Mouse (Mus musculus) cortical plate, adult 2 months (tissue): ENCODE measurements around the gene Hexim1. TPM values are rescaled to one million over a fixed set of nuclear protein-coding genes. Genes with fewer than 3 reads are reported as not detected.
A peak's percentile ranks its signal among the peaks of the same experiment; 100 is the strongest.

ENCODE experiments used
- H3K27ac ChIP-seq: fragments of 200-500 bp; 2 replicates; pipeline ENCODE4 v1.5.1; 2012; ENCODE audit warnings: low read length, control low read depth, inconsistent platforms; ENCODE audit not compliant: insufficient read depth
- H3K4me1 ChIP-seq: fragments of 200-500 bp; 2 replicates; pipeline ENCODE4 v1.6.1; 2011; ENCODE audit warnings: low read length; ENCODE audit not compliant: control insufficient read depth, insufficient read depth
- H3K4me3 ChIP-seq: fragments of 200-500 bp; 2 replicates; pipeline ENCODE4 v1.5.1; 2011; ENCODE audit warnings: mild to moderate bottlenecking, low read length, control low read depth; ENCODE audit not compliant: insufficient read depth
- CTCF ChIP-seq: fragments of 200-500 bp; IDR thresholded peaks from 2 replicates; pipeline ENCODE4 v1.5.1; 2011; ENCODE audit warnings: mild to moderate bottlenecking, control low read depth, low read length; ENCODE audit not compliant: insufficient read depth; ENCODE audit errors: extremely low read depth
- POLR2A ChIP-seq: fragments of 200-500 bp; IDR thresholded peaks from 2 replicates; pipeline ENCODE4 v1.6.1; 2011; ENCODE audit warnings: mild to moderate bottlenecking, low read length, control low read depth; ENCODE audit not compliant: insufficient read depth; ENCODE audit errors: extremely low read depth
- polyA plus RNA-seq: library from polyadenylated mRNA; depleted of rRNA; stranded (reverse); fragments of >200 nt; gene quantifications from 2 replicates; pipeline ENCODE4 v1.2.3, GENCODE M21; 2012

The Hexim1 gene
- polyA plus RNA-seq, 1 experiment = 22.9 TPM

GRCm38 (mm10) chr11:103105180-103105725 lies 10.8 kb upstream of the Hexim1 start:
- TF ChIP-seq POLR2A (no peak), CTCF (no peak)
- no peak overlapping the region for H3K27ac ChIP-seq
- no peaks in the 10 kb centered on the region for H3K4me1 ChIP-seq
- no peak overlapping the region for H3K4me3 ChIP-seq

DNA sequence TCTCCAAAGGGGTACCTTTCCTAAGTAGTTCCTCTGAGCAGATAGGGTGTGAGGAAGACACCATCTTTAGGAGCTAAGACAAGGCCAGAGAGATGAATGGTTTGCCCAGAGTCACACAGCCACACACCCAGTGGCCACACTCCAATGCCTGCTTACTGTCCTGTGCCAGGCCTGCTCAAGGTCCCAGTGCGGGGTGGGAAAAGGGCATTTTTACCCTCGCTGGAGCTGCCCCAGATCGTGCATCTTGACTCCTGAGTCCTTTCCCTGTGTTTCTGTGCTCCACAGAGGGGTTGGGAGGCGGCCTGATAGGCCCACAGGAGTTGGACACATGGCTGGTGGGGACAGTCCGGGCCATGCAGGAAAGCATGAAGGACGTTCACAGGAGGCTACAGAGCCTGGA lies 10.2 kb upstream of the Hexim1 start:
- no peak overlapping the region for H3K4me3 ChIP-seq
- no peak for TF ChIP-seq CTCF
- TF ChIP-seq POLR2A = no peak
- no peak overlapping the region for H3K27ac ChIP-seq
- H3K4me1 ChIP-seq = no peaks in the 10 kb centered on the region

DNA sequence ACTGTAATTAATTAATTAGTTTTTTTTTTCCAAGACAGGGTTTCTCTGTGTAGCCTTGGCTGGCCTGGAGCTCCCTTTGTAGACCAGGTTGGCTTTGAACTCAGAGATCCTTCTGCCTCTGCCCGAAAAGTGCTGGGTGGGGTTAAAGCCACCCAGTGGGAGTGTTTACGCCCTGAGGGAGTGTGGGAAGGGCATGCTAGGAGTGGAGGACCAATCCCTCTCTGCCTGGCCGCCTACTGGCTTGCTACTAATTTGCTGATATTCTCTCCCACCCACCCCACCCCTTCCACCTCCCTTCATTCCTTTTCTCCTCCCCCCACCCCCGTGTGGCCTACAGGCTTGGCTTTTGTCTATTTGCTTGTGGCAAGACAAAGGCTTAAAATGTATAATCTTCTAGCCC lies 9.6 kb upstream of the Hexim1 start:
- Histone ChIP-seq H3K4me1 (no peaks in the 10 kb centered on the region), H3K4me3 (no peak overlapping the region), H3K27ac (no peak overlapping the region)
- TF ChIP-seq POLR2A (no peak), CTCF (no peak)

DNA sequence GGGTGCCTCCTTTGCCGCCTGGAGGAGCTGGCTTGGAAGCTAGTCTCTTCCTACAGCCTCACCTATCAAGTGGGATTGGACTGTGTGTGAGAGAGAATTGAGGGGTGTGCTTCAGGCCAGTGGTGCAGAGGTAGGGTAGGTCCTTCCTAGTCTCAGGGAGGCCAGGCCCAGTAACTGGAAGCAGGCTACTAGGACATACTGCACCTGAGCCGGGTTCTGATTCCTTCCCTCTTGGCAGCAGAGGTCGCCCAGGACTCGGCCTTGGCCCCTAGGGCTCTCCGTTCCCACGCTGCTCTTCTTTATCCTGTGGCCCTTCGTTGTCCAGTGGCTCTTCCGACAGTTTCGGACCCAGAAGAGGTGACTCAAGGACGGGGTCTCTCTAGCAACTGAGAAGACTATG lies 4.7 kb upstream of the Hexim1 start:
- H3K4me1 ChIP-seq = no peaks in the 10 kb centered on the region; the same call in 1 of the 2 replicates
- no peak overlapping the region for H3K4me3 ChIP-seq
- H3K27ac ChIP-seq = no peak overlapping the region
- TF ChIP-seq CTCF (no peak), POLR2A (0 out of 2 replicates have a peak, but pooled peaks have one; percentile 7)

GRCm38 (mm10) chr11:103111881-103112551 lies 4.0 kb upstream of the Hexim1 start:
- no peak for TF ChIP-seq CTCF
- TF ChIP-seq POLR2A = peak; percentile 20; the same call in 1 of the 2 replicates
- Histone ChIP-seq H3K27ac (no peak overlapping the region), H3K4me1 (no peaks in the 10 kb centered on the region; the same call in 1 of the 2 replicates), H3K4me3 (no peak overlapping the region; the same call in 1 of the 2 replicates)

DNA sequence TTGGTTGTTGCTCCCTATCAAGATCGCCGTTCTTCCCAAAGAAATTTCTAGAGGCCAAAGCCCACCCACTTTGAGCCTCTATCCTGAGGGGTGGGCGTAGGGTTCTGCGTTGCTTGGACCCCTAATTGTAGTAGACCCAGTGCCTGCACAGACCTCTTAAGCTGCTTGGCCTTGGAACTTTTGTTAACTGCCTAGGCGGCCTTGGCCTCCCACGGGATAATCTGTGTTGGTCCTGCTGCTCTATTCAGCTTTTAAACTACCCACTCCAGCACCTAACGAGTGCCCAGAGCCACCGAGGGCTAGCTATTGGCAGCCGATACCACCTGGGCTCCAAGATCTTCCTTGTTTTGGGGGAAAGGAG lies 3.5 kb upstream of the Hexim1 start:
- Histone ChIP-seq H3K27ac (no peak overlapping the region), H3K4me1 (no peaks in the 10 kb centered on the region; the same call in 1 of the 2 replicates), H3K4me3 (no peak overlapping the region)
- TF ChIP-seq POLR2A (no peak), CTCF (no peak)

DNA sequence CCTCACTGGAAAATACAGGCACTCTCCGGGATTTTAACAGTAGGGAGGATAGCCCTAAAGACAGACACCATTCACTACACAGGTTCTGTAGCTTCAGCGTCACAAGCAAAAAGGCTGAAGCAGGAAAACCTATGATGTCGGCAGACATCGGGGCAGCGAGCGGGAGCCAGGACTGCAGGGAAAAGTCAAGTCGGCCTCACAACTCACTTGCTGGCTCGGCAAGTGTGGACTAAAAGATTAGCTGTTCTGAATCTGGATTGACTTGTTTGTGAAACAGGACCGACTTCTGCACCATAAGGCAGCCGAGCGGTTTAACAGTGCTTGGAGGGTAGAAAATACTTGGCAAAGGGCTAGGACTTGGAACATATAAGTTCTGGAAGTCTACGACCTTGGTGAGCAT lies 3.0 kb upstream of the Hexim1 start:
- Histone ChIP-seq H3K27ac (no peak overlapping the region), H3K4me1 (no peaks in the 10 kb centered on the region; the same call in 1 of the 2 replicates), H3K4me3 (no peak overlapping the region)
- no peak for TF ChIP-seq CTCF
- no peak for TF ChIP-seq POLR2A

GRCm38 (mm10) chr11:103113771-103114170 lies 2.3 kb upstream of the Hexim1 start:
- Histone ChIP-seq H3K27ac (no peak overlapping the region), H3K4me1 (no peaks in the 10 kb centered on the region; the same call in 1 of the 2 replicates), H3K4me3 (no peak overlapping the region)
- TF ChIP-seq POLR2A (no peak), CTCF (no peak)

DNA sequence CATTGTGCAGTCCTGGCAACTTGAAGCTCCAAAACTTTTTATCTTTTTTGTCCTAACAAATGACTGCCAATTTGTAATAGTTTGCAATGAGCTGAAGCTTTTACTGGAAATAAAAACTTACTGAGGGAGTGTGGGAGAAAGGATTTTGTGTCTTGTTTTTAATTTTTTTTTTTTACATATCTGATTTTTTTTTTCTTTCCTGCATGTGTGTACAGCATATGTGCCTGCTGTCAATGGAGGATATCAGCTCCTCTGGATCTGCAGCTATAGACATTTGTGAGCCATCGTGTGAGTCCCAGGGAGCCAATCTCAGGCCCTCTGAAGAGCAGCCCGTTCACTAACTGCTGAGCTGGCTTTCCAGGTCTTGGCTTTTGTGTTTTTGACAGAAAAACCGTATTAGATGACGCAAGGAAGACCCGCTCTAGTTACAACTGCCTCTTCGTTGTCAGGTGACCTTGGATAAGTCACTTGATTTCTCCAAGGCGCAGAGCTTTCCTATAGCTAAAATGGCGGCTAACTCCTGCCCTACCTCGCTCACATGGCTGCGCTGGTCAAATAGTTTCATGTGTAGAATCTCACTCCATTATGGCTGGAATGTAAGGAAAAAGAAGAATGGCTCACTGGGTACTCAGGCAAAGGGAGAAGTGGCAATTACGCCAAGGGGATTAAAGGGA lies 1.6 kb upstream of the Hexim1 start:
- H3K4me3 ChIP-seq = peak overlapping the region; percentile 68
- H3K4me1 ChIP-seq = no peaks in the 10 kb centered on the region; the same call in 1 of the 2 replicates
- peak overlapping the region; percentile 94; the same call in 1 of the 2 replicates for H3K27ac ChIP-seq
- no peak for TF ChIP-seq POLR2A
- TF ChIP-seq CTCF = no peak
